Mouse (Mus musculus): ENCODE results near the gene Trcg1. TPM values are rescaled to one million over a fixed set of nuclear protein-coding genes. Genes with fewer than 3 reads are reported as not detected.

Trcg1 gene
- polyA plus RNA-seq (2015; fragmentation: Illumina TruSeq; extraction: RNeasy Lipid Tissue Mini Kit (QIAGEN cat#74804); ENCODE audit: low read depth, low replicate concordance), result not detected

GRCm38 (mm10) chr9:57236256-57236655 lies at the start of gene Trcg1:
Gene Trcg1, plus strand, starts transcription at chr9:57236556.

GRCm38 (mm10) chr9:57261913-57262794 lies 25.8 kb downstream of the Trcg1 start, which contains the start of gene 1700017B05Rik:
Gene 1700017B05Rik, minus strand, starts transcription at chr9:57262612.

Other genes with a start within 250 kb of the Trcg1 start
- 21.3 TPM for gene Ptpn9, start 241.6 kb upstream of the Trcg1 start, polyA plus RNA-seq (2015; fragmentation: Illumina TruSeq; extraction: RNeasy Lipid Tissue Mini Kit (QIAGEN cat#74804); ENCODE audit: low read depth, low replicate concordance)
- gene Sin3a, start 164.5 kb upstream of the Trcg1 start, polyA plus RNA-seq (2015; fragmentation: Illumina TruSeq; extraction: RNeasy Lipid Tissue Mini Kit (QIAGEN cat#74804); ENCODE audit: low read depth, low replicate concordance), result 15.9 TPM
- 92.8 TPM for gene Man2c1, start 105.9 kb upstream of the Trcg1 start, polyA plus RNA-seq (2015; fragmentation: Illumina TruSeq; extraction: RNeasy Lipid Tissue Mini Kit (QIAGEN cat#74804); ENCODE audit: low read depth, low replicate concordance)
- 8.2 TPM for gene Neil1, start 88.3 kb upstream of the Trcg1 start, polyA plus RNA-seq (2015; fragmentation: Illumina TruSeq; extraction: RNeasy Lipid Tissue Mini Kit (QIAGEN cat#74804); ENCODE audit: low read depth, low replicate concordance)
- 118 TPM for gene Commd4, start 78.2 kb upstream of the Trcg1 start, polyA plus RNA-seq (2015; fragmentation: Illumina TruSeq; extraction: RNeasy Lipid Tissue Mini Kit (QIAGEN cat#74804); ENCODE audit: low read depth, low replicate concordance)
- gene 1700017B05Rik, start 26.1 kb downstream of the Trcg1 start, polyA plus RNA-seq (2015; fragmentation: Illumina TruSeq; extraction: RNeasy Lipid Tissue Mini Kit (QIAGEN cat#74804); ENCODE audit: low read depth, low replicate concordance), result 7.5 TPM
- 22.0 TPM for gene Ppcdc, start 203.6 kb downstream of the Trcg1 start, polyA plus RNA-seq (2015; fragmentation: Illumina TruSeq; extraction: RNeasy Lipid Tissue Mini Kit (QIAGEN cat#74804); ENCODE audit: low read depth, low replicate concordance)
- 344 TPM for gene Scamp5, start 231.5 kb downstream of the Trcg1 start, polyA plus RNA-seq (2015; fragmentation: Illumina TruSeq; extraction: RNeasy Lipid Tissue Mini Kit (QIAGEN cat#74804); ENCODE audit: low read depth, low replicate concordance)